Mouse (Mus musculus) heart, embryonic 15.5 days (tissue): ENCODE results near the gene Ifitm6. TPM values are rescaled to one million over a fixed set of nuclear protein-coding genes. Genes with fewer than 3 reads are reported as not detected.
"Not testable (repeated sequence)": the region's sequence is repeated elsewhere in the genome, so short reads cannot be mapped to it uniquely, and the experiment has no call there.

ENCODE experiments used
- ATAC-seq: fragments of 200-750 bp; cut with Nextera tagmentation; replicated peaks from 2 replicates; pipeline ENCODE4 v1.8.0; 2017; ENCODE audit warnings: low read depth, moderate TSS enrichment; ENCODE audit not compliant: insufficient number of reproducible peaks, insufficient read depth, low FRiP score
- H3K27ac ChIP-seq: fragments of 300-500 bp; sonication (generic); 2 replicates; pipeline ENCODE4 v1.5.1; 2015; ENCODE audit warnings: mild to moderate bottlenecking, inconsistent platforms
- H3K27me3 ChIP-seq: fragments of 300-500 bp; sonication (generic); 2 replicates; pipeline ENCODE4 v1.6.1; 2015; ENCODE audit warnings: inconsistent platforms
- H3K36me3 ChIP-seq: fragments of 300-500 bp; sonication (generic); 2 replicates; pipeline ENCODE4 v1.6.1; 2015; ENCODE audit warnings: mild to moderate bottlenecking, inconsistent platforms
- H3K4me1 ChIP-seq: fragments of 300-500 bp; sonication (generic); replicated peaks from 2 replicates; pipeline ENCODE4 v1.6.1; 2015; ENCODE audit warnings: inconsistent platforms
- H3K4me2 ChIP-seq: fragments of 300-500 bp; sonication (generic); 2 replicates; pipeline ENCODE4 v1.6.1; 2015; ENCODE audit warnings: inconsistent platforms, mild to moderate bottlenecking, moderate library complexity
- H3K4me3 ChIP-seq: fragments of 300-500 bp; sonication (generic); 2 replicates; pipeline ENCODE4 v1.5.1; 2015; ENCODE audit warnings: mild to moderate bottlenecking, inconsistent platforms
- H3K9ac ChIP-seq: fragments of 300-500 bp; sonication (generic); 2 replicates; pipeline ENCODE4 v1.6.1; 2015; ENCODE audit warnings: mild to moderate bottlenecking, inconsistent platforms
- H3K9me3 ChIP-seq: fragments of 300-500 bp; sonication (generic); replicated peaks from 2 replicates; pipeline ENCODE4 v1.6.1; 2016; ENCODE audit warnings: inconsistent platforms
- WGBS: fragments of 180-500 bp; shearing (Covaris S2); methylation state at CpG from one replicate; pipeline ENCODE4 v1.1.7; 2015; ENCODE audit warnings: mixed read lengths; 5-methylcytosine and 5-hydroxymethylcytosine counted together
- polyA plus RNA-seq: library from polyadenylated mRNA; unstranded; fragments of >200 nt; fragmentation: Nextera tagmentation; extraction: Ambion mirVana; gene quantifications from 2 replicates; pipeline ENCODE4 v1.2.1, GENCODE M21; 2015

Ifitm6 gene
- polyA plus RNA-seq, 1 experiment from 2014 or later: 0.53 TPM

- Histone ChIP-seq H3K27ac (peak overlapping the region; percentile 85), H3K4me3 (no peak overlapping the region), H3K27me3 (no peaks in the 10 kb centered on the region), H3K9me3 (no peaks in the 10 kb centered on the region), H3K36me3 (no peaks in the 10 kb centered on the region), H3K4me1 (peaks cover 7% of the 10 kb centered on the region), H3K9ac (no peak overlapping the region; the same call in 1 of the 2 replicates), H3K4me2 (0 out of 2 replicates have a peak overlapping the region, but pooled peaks have one; percentile 25)
- ATAC-seq: no peak; the same call in 1 of the 2 replicates
- WGBS: 35% methylated on average over 7 of the region's 9 CpGs
These were observed 23.3 kb upstream of the Ifitm6 start for GRCm38 (mm10) chr7:141040867-141041606.

DNA sequence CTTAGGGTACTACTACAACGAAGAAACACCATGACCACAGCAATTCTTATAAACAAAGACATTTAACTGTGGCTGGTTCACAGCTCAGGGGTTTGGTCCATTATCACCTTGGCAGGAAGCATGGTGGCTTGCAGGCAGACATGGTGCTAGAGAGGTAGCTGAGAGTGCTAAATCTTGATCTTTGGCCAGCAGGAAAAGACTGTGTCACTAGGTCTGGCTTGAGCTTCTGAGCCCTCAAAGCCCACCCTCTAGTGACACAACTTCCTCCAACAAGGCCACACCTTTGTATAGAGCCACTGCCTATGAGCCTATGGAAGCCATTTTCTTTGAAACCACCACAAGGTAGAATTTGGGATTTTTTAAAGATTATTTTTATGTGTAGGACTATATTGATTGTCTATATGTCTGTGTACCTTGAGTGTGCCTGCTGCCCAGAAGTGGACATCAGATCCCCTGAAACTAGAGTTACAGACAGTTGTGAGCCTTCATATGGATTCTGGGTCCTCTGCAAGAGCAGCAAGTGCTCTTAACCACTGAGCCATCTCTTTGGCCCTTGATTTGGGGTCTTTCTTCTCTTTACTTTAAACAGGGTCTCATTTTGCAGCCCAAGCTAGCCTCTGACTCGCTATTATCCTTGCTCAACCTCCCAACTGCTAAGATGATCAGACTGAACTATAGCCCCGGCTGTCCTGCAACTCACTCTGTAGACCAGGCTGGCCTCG is 21.8 kb upstream of the Ifitm6 start:
- Histone ChIP-seq H3K9ac (no peak overlapping the region), H3K4me3 (no peak overlapping the region), H3K4me2 (no peak overlapping the region), H3K27me3 (no peaks in the 10 kb centered on the region), H3K4me1 (peaks cover 7% of the 10 kb centered on the region), H3K36me3 (no peaks in the 10 kb centered on the region), H3K27ac (no peak overlapping the region), H3K9me3 (no peaks in the 10 kb centered on the region)
- ATAC-seq: no peak
- 81% methylated on average over 4 of the region's 4 CpGs for WGBS

- H3K27me3 ChIP-seq: no peaks in the 10 kb centered on the region
- ATAC-seq: no peak; the same call in 1 of the 2 replicates
- 54% methylated on average over 20 of the region's 21 CpGs for WGBS
These were observed 20.6 kb upstream of the Ifitm6 start for GRCm38 (mm10) chr7:141038090-141039032.

DNA sequence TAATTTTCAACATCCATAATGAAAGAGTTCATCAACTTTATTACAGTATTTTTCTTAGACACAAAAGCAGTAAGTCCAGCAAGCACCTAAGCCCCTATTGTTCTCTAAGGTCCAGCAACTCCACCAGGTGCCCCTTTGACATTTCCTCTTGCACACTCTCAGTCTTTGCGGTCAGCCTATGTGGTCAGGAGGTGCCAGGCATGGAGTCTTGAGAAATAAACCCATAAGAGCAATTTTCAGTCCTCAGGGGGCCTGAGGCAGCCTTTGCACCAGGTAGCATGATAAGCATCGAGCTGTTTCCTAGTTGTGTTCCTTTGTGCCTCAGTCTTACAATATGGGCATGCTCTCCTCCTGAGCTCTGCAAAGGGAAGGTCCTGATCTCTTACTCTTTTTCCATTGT is 18.9 kb upstream of the Ifitm6 start:
- not testable (repeated sequence) for H3K9me3 ChIP-seq, H3K36me3 ChIP-seq, H3K4me1 ChIP-seq, H3K4me3 ChIP-seq, H3K27ac ChIP-seq, H3K9ac ChIP-seq, H3K4me2 ChIP-seq, ATAC-seq, H3K27me3 ChIP-seq
- 75% methylated on average over 1 of the region's 2 CpGs for WGBS

More at GRCm38 (mm10) chr7:141038090-141039032, 20.6 kb upstream of the Ifitm6 start:
- H3K4me2 ChIP-seq: no peak overlapping the region
- H3K27ac ChIP-seq: no peak overlapping the region
- peaks cover 7% of the 10 kb centered on the region for H3K4me1 ChIP-seq
- H3K36me3 ChIP-seq: no peaks in the 10 kb centered on the region
- no peak overlapping the region for H3K9ac ChIP-seq
- H3K4me3 ChIP-seq: no peak overlapping the region
- H3K9me3 ChIP-seq: no peaks in the 10 kb centered on the region

- no peak overlapping the region for H3K9ac ChIP-seq
- no peaks in the 10 kb centered on the region for H3K9me3 ChIP-seq
- no peaks in the 10 kb centered on the region for H3K36me3 ChIP-seq
- no peak for ATAC-seq
- H3K4me3 ChIP-seq: no peak overlapping the region
- no peaks in the 10 kb centered on the region for H3K4me1 ChIP-seq
- H3K4me2 ChIP-seq: no peak overlapping the region
- WGBS: 63% methylated on average over 9 of the region's 9 CpGs
- no peak overlapping the region for H3K27ac ChIP-seq
- no peaks in the 10 kb centered on the region for H3K27me3 ChIP-seq
These were observed 14.9 kb upstream of the Ifitm6 start for GRCm38 (mm10) chr7:141032458-141033167.

DNA sequence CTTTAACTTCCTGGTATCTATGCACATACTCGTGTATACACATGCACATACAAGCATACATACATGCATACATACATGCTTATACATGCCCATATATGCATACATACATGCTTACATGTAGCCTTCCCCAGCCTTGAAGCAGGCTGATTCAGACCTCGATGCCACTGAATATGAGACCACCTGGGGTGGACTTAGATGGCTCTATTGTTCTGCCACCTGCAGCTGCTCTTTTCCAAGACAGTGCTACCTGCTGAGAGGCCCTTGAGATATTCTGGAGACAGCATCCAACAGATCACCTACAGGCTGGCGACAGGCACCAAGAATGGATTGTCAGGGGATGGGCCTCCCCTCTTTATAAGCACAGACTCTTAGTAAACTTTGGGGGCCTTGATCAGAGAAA is 12.7 kb upstream of the Ifitm6 start:
- Histone ChIP-seq H3K4me3 (no peak overlapping the region), H3K9ac (no peak overlapping the region), H3K4me2 (no peak overlapping the region), H3K27ac (no peak overlapping the region), H3K4me1 (no peaks in the 10 kb centered on the region), H3K27me3 (no peaks in the 10 kb centered on the region), H3K36me3 (no peaks in the 10 kb centered on the region), H3K9me3 (no peaks in the 10 kb centered on the region)
- ATAC-seq: no peak
- WGBS: 57% methylated on average over 3 of the region's 3 CpGs

DNA sequence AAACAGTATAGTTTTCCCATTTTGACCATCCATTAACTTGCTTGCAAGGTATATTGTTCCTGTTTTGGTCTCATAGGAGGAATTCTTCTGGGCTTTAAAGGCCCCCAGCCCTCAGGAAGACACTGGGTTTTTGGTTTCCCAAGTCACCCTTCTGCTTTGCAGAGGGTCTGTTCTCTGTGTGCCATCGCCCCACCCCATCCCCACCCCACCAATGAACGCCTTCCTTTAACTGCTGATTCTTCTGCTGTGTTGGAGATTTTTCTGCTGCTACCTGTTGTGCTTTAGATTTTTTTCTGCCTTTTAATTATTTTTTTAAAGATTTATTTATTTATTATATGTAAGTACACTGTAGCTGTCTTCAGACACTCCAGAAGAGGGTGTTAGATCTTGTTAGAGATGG is 11.1 kb upstream of the Ifitm6 start, which contains the start of gene Gm17387:
Gene Gm17387, plus strand, starts transcription at position 301 of the 400 bp plus-strand sequence.
- no peaks in the 10 kb centered on the region for H3K27me3 ChIP-seq
- H3K9ac ChIP-seq: no peak within 1 kb of the TSS
- H3K4me3 ChIP-seq: no peak within 1 kb of the TSS
- H3K4me2 ChIP-seq: no peak within 1 kb of the TSS
- no peaks in the 10 kb centered on the region for H3K4me1 ChIP-seq
- 90% methylated on average over 2 of the region's 2 CpGs for whole genome bisulfite sequencing
- no peak within 1 kb of the TSS for H3K27ac ChIP-seq
- H3K9me3 ChIP-seq: no peaks in the 10 kb centered on the region
- H3K36me3 ChIP-seq: no peaks in the 10 kb centered on the region
- no peak for ATAC-seq

GRCm38 (mm10) chr7:141026740-141027098 is 9.0 kb upstream of the Ifitm6 start:
- Histone ChIP-seq H3K27ac (peak overlapping the region; percentile 9; the same call in 1 of the 2 replicates), H3K36me3 (no peaks in the 10 kb centered on the region), H3K4me3 (no peak overlapping the region), H3K27me3 (no peaks in the 10 kb centered on the region), H3K4me2 (no peak overlapping the region), H3K9me3 (no peaks in the 10 kb centered on the region), H3K9ac (no peak overlapping the region), H3K4me1 (no peaks in the 10 kb centered on the region)
- no peak for ATAC-seq
- WGBS: 67% methylated on average over 5 of the region's 5 CpGs

GRCm38 (mm10) chr7:141026097-141026739 is 8.5 kb upstream of the Ifitm6 start:
- Histone ChIP-seq H3K36me3 (no peaks in the 10 kb centered on the region), H3K4me1 (no peaks in the 10 kb centered on the region), H3K4me2 (no peak overlapping the region), H3K4me3 (no peak overlapping the region), H3K9me3 (no peaks in the 10 kb centered on the region), H3K27ac (peak overlapping the region; percentile 9; the same call in 1 of the 2 replicates), H3K27me3 (no peaks in the 10 kb centered on the region), H3K9ac (no peak overlapping the region)
- no peak for ATAC-seq
- WGBS: 62% methylated on average over 6 of the region's 6 CpGs
